Comparison of ENCODE assay signal across 15 mouse cellular contexts in the genomic region with DNA sequence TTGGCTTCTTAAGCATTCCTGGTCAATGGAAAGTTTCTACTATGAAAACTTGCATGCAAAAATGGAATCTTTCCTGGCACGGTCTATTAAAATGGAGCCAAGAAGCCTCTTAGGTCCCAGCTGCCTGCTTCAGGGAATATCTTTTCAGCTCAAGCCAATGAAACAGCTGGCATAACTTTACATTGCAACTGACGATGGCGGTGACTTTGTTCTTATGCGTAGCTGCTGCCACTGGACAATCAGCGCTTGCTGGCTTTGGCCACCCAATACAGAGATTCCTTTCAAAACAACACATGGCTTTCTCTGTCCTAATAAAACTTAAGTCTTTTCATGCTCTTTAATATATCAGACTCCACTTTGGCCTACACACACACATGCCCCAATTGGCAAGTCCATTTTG. TPM values are rescaled to one million over a fixed set of nuclear protein-coding genes. Genes with fewer than 3 reads are reported as not detected.
DNase-seq lines count a peak whose midpoint lies in the region; ATAC-seq and TF ChIP-seq lines count a peak whose summit lies in the region.
"Had no signal": no experiment of that assay in that cellular context is flagged by ENCODE, and none has a peak within 500 bp of the region (broad histone marks: within the 10 kb centered on the region; RNA-seq: fewer than 3 reads in every experiment).

No protein-coding gene starts in this region.

- no peak overlapping the region for H3K4me3 ChIP-seq in heart, embryonic 10.5 days
- no peak overlapping the region for H3K4me3 ChIP-seq in lung, embryonic 14.5 days (ENCODE audit: low read depth, low read length)
- H3K4me3 ChIP-seq: forebrain, embryonic 15.5 days; hindbrain, embryonic 15.5 days had no signal

- H3K4me2 ChIP-seq in lung, embryonic 14.5 days, result no peak overlapping the region
- H3K4me2 ChIP-seq: forebrain, embryonic 15.5 days; hindbrain, embryonic 15.5 days had no signal

- DNase-seq in heart, adult 18-20 months, result peak; percentile 16 to 29
- DNase-seq in heart, embryonic 10.5 days (ENCODE audit: low spot score), result no peak
- peak; percentile 38 for DNase-seq in lung, embryonic 14.5 days
- no peak for DNase-seq in lung, postnatal 10 days
- peak; percentile 27 to 75 for DNase-seq in lung, postnatal 4 days
- DNase-seq in lung, adult 18-20 months, result no peak
- DNase-seq: adrenal gland, adult 2 months; adrenal gland, postnatal 25 days; cerebellum, adult 18-20 months; cerebellum, adult 9-11 months; cerebellum, postnatal 36 days; gastrocnemius, postnatal 14 days; heart, postnatal 14 days had no signal

- no peaks in the 10 kb centered on the region for H3K4me1 ChIP-seq in heart, embryonic 10.5 days
- no peaks in the 10 kb centered on the region for H3K4me1 ChIP-seq in lung, embryonic 14.5 days (ENCODE audit: insufficient read depth)
- H3K4me1 ChIP-seq: forebrain, embryonic 15.5 days; hindbrain, embryonic 15.5 days had no signal

- no peak for TF ChIP-seq CTCF in lung, embryonic 14.5 days (IDR thresholded peaks at IDR 0.05; ENCODE audit: low read depth)

- 92% methylated on average over 5 of the region's 5 CpGs for WGBS in heart, embryonic 10.5 days
- 89% methylated on average over 5 of the region's 5 CpGs for WGBS in lung, embryonic 14.5 days

- no peaks in the 10 kb centered on the region for H3K36me3 ChIP-seq in heart, embryonic 10.5 days
- H3K36me3 ChIP-seq in lung, embryonic 14.5 days (ENCODE audit: insufficient read depth), result no peaks in the 10 kb centered on the region
- H3K36me3 ChIP-seq: forebrain, embryonic 15.5 days; hindbrain, embryonic 15.5 days had no signal

- no peak overlapping the region for H3K9ac ChIP-seq in lung, embryonic 14.5 days
- H3K9ac ChIP-seq: forebrain, embryonic 15.5 days; hindbrain, embryonic 15.5 days had no signal

- no peak overlapping the region for H3K27ac ChIP-seq in heart, embryonic 10.5 days
- H3K27ac ChIP-seq in lung, embryonic 14.5 days (ENCODE audit: low read depth), result no peak overlapping the region
- H3K27ac ChIP-seq: forebrain, embryonic 15.5 days; hindbrain, embryonic 15.5 days had no signal

- H3K27me3 ChIP-seq in heart, embryonic 10.5 days (ENCODE audit: insufficient read depth, poor library complexity, severe bottlenecking), result no peaks in the 10 kb centered on the region
- no peaks in the 10 kb centered on the region for H3K27me3 ChIP-seq in lung, embryonic 14.5 days (ENCODE audit: insufficient read depth, low read length)
- H3K27me3 ChIP-seq: forebrain, embryonic 15.5 days; hindbrain, embryonic 15.5 days had no signal

- H3K9me3 ChIP-seq in heart, embryonic 10.5 days, result no peaks in the 10 kb centered on the region
- H3K9me3 ChIP-seq in lung, embryonic 14.5 days (ENCODE audit: low read depth, low read length), result no peaks in the 10 kb centered on the region
- H3K9me3 ChIP-seq: forebrain, embryonic 15.5 days; hindbrain, embryonic 15.5 days had no signal

- ATAC-seq in lung, embryonic 14.5 days (ENCODE audit: insufficient read depth), result no peak
- ATAC-seq: forebrain, embryonic 15.5 days had no signal

RNA-seq across cellular contexts. Expression of a gene that starts 20.1 kb away (rescaled TPM):
- 100 to 1,000 TPM; 167 to 176 TPM for total RNA-seq in heart, adult 18-20 months (2021)
- polyA plus RNA-seq in heart, embryonic 10.5 days (2016; fragmentation: Nextera tagmentation; extraction: Ambion mirVana), result 16.6 and 25.7 TPM in 2 replicates
- 35.1 and 37.9 TPM in 2 replicates for polyA plus RNA-seq in lung, embryonic 14.5 days (2014; fragmentation: Nextera tagmentation; extraction: Ambion mirVana)

Comparison
In these comparisons a context has a peak if more than half of its experiments do, and no peak if none do; other contexts are left out.
1. DNase-seq: peak in heart, adult 18-20 months (2 of 2), lung, embryonic 14.5 days (single experiment) and lung, postnatal 4 days (2 of 2); none in heart, embryonic 10.5 days (single experiment), lung, postnatal 10 days (single experiment) and lung, adult 18-20 months (0 of 2).